Mouse (Mus musculus): ENCODE results near the gene Olfr640.

The Olfr640 gene

DNA sequence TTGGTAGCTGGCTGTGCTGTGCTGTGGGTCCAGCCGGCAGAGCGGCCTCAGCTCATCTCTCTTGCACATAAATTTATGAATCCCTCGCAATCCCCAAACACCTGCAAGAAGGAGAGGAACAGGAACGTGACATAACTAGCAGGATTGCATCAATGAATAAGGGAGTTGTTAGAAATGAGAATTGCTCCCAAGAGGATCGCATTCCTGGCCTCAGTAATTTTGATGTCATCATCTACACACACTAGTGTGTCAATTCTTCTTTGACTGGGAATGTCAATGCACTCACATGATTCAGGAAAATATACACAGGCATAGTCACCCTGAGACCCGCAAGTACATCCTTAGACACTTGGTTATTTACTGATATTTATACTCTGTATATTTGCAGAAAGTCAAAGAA is at the start of gene Olfr640:
Gene Olfr640, minus strand, starts transcription at position 101 of the 400 bp plus-strand sequence.
- DNase-seq = no peak

DNA sequence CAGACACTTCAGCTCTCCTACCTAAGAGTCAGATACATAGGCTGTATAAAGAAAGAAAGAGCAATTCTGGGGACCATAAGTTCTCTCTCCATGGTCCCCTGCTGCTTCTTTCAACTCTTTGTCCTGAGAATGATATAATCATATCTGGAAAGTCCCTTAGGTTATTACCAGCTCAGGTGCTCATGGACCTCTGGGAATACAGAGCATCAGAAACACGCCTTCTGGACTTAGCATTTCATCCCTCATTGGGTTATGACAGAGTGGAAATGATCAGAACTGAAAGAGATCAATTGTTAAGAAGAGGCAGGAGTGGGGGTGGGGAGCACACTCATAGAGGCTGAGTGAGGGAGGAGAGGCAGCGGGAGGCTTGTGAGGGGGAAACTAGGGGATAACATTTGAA is 46.4 kb upstream of the Olfr640 start, which contains the start of gene Olfr644:
Gene Olfr644, minus strand, starts transcription at position 101 of the 400 bp plus-strand sequence.
- no peak for DNase-seq

DNA sequence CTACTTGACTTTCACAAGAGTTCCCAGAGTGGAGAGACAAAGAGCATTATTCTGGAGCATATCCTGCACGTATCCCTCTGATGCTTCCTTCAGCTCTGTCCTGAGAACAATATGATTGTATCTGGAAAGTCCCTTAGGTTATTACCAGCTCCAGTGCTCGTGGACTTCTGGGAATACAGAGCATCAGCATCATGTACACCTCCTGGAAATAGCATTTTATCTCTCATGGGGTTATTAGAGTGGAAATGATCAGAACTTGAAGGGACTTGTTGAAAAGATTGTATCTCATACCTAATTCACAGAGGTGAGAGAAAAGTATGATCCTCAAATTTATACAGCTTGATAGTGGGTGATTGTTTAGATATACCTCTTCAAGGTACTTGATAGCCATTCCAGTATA is 36.0 kb upstream of the Olfr640 start, which contains the start of gene 4930516K23Rik:
Gene 4930516K23Rik, minus strand, starts transcription at position 101 of the 400 bp plus-strand sequence.
- DNase-seq = no peak

DNA sequence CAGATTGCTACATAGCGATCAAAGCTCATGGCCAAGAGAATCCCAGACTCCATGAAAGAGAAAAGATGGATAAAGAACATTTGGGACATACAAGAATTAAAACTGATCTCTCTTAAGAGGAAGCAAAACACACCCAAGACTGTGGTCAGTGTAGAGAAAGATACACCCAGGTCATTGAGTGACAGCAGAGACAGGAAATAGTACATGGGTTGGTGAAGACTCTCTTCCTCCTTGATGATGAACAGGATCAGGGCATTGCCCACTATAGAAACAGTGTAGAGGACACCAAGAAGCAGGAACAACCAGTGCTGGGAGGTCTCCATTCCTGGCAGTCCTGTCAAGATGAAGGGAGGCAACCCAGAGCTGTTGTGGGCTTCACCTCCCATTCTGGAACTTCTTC is 33.8 kb upstream of the Olfr640 start:
- DNase-seq = no peak

DNA sequence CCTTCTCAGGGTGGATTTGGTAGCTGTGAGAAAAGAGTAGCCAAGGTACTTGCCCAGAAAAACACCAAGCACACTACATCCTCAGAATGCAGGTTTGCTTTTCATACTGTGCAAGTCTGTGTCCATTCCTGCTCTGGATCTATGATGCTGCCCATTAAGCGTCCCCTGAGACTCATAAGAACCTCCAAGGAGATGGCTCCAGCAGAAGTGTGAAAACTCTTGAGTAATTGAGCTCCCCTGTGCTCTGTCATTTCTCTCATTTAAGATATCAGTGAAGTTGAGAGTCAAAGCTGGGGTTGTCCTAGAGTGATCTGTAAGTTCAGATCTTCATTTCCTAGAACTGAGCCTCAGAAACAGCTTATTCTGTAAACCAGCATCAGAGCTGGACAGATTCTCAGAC is 27.2 kb upstream of the Olfr640 start, which contains the start of gene Olfr642:
Gene Olfr642, minus strand, starts transcription at position 101 of the 400 bp plus-strand sequence.
- no peak for DNase-seq

DNA sequence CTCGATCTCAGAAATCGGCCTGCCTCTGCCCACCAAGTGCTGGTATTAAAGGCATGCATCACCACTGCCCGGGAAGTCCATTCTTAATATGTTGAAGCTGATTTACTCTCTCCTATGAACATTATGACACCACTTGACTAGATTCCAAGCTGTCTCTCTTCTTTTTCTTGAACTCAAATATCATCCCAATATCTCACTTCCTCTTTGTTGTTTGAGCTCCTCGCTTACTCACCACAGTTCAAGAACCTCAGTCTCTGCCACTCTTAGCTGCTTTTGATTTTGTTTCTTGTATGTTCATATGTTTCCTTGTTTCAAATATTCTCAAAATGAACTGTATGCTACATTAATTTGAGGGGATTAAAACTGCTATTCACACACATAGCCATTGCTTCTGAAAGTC is 25.4 kb upstream of the Olfr640 start:
- no peak for DNase-seq

DNA sequence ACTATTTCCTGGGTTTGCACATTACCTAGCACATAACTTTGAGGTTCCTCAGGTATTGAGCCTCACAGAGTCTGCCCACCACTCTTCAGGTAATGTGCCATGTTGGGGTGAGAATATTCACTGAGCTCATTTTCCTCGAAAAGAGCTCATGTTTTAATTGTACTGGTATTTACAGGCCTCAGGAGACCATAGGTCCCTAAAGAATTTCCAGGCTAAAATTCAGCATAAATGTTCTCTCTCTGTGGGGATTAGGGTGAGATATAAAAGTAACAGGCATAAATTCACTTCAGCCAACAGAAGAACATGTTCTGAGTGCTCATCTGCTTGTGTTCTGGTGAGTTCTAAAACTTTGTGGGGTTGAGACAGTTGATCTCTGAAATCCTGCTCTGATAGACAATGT is 9.8 kb upstream of the Olfr640 start, which contains the start of gene Olfr641:
Gene Olfr641, plus strand, starts transcription at position 301 of the 400 bp plus-strand sequence.
- DNase-seq = no peak

DNA sequence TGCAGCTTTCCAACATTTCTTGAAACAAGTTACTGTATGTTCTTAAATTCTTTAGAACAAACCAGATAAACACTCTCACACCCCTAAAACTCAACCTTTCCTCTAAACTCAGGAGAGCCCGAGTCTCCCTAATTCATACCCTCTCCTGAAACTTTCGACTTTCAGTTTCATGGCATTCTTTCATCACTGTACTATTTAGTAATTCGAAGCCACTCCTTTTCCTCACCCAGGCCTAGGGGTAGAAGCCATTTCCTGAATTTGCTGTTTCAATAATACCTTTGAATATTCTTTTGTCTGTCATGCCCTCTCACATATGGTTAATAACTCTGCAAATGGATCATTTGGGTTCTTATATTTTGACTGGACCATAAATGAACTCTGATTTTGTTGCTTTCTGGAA is 1.6 kb upstream of the Olfr640 start:
- DNase-seq = no peak

DNA sequence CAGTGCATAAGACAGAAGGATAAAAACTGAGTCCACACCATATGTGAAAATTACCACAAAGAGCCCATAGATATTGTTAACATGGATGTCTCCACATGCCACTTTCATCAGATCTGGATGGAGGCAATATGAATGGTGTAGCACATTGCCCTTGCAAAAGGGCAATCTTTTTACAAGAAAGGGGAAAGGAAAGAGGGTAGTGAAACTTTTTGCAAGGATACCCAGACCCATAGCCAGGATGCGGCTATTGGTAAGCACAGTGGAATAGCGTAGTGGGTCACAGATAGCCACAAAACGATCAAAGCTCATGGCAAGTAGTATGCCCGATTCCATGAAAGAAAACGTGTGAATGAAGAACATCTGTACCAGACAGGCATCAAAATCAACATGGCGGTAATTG is 3.7 kb downstream of the Olfr640 start:
- DNase-seq = no peak

DNA sequence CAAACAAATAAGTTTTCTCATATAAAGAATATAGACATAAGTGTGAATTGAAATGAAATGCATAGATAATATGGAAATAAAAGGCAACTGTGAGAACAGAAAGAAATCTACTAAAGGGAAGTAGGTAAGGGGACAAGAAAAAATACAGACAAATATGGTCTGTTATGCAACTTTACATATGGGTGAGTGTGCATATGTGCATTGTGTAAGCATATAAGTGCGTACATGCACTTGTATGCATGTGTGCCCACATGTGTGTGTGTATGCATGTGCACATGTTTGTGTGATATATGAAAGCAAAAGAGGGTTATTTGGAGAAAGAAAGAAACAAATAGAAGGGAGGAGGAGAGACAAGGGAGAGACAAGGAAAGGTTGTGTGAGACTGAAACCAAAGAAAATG is 6.4 kb downstream of the Olfr640 start:
- DNase-seq = no peak

DNA sequence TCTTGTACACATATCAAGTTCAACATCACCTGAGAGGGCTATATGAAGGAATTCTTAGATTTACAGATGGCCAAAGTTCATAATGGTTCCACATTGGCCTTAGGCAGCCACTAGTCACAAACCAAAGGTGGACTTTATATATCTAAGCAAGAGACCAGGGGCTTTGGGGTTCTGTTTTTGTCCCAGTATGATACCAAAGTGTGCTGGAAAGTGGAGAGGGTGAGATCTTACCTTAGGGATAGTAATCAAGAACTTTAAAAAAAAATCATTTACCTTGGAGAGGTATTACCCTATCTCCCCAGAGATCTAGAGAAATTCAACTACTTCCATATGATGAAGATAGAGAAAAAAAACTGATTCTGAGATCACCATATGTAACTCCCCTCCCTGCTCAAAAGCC is 8.2 kb downstream of the Olfr640 start, which contains the start of gene Olfr639:
Gene Olfr639, minus strand, starts transcription at position 101 of the 400 bp plus-strand sequence.
- DNase-seq = no peak

DNA sequence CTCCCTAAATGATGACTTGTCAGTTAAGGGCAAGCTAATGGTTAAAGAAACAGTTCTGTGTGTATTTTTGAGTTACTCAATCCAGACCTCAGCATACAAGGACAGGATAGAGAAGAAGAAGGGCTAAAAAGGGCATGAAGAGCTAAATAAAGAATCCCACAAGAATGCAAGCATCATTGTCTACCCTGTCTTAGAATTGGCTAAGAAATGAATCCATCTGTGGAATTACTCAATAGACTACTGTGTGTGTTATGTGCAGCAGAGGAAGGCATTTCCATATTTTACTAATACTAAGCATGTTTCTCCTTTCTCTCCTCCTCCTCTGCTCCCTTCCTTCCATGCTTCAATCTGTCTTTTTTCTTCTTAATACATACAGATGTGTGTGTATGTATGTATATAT is 26.2 kb downstream of the Olfr640 start:
- DNase-seq = no peak

DNA sequence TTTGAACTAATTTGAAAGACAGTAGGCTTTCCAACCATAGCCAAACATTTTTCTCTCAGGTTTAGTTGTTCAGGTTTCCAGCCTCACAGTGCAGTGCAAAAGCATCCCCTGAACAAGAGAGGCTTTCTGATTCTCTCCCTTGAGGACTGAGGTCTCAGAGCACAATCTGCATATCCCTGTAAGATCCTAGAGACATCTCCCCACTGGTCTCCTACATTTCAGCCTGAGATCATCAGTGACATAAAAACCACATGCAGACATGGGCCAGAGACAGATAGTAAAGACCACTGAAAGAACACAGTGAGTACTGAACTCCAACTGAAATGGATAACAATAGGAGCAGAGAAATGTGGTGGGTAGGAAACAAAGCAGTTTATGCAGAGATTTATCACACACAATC is 26.9 kb downstream of the Olfr640 start, which contains the start of gene Olfr638:
Gene Olfr638, plus strand, starts transcription at position 301 of the 400 bp plus-strand sequence.
- no peak for DNase-seq

DNA sequence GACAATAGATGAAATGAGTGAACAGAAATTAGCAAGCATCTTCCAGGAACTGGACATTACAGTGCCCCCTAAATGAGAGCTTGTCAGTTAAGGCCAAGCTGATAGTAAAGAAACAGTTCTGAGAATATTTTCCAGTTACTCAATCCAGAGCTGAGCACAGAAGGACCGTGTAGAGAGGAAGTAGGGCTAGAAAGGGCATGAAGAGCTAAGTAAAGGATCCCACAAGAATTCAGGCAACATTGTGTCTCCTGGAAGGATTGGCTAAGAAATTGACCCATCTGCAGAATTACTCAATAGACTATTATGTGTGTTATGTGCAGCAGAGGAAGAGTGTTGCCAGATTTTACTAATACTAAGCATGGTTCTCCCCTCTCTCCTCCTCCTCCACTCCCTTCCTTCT is 53.6 kb downstream of the Olfr640 start:
- no peak for DNase-seq

DNA sequence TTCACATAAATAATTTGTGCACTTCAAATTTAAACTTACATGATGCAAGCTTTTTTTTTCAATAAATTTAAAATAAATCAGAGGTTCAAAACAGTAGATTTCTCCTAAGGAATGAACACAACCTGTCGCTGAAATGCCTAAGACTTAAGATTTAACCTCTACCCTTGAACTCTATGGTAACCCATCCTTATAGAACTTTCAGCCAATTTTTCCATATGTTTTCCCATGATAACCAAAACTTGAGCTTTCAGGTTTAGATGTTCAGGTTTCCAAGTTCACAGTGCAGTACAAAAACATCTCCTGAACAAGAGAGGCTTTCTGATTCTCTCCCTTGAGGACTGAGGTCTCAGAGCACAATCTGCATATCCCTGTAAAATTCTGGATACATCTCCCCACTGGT is 54.5 kb downstream of the Olfr640 start, which contains the start of gene Olfr635:
Gene Olfr635, plus strand, starts transcription at position 301 of the 400 bp plus-strand sequence.
- no peak for DNase-seq
